Mouse (Mus musculus) liver, embryonic 14.5 days (tissue): ENCODE data around the gene Pnpo. TPM values are rescaled to one million over a fixed set of nuclear protein-coding genes. Genes with fewer than 3 reads are reported as not detected.

Experiments
- ATAC-seq: fragments of 200-750 bp; cut with Nextera tagmentation; 2 replicates; pipeline ENCODE4 v1.8.0; 2017; ENCODE audit warnings: moderate number of reproducible peaks, mild to moderate bottlenecking, moderate library complexity; ENCODE audit not compliant: insufficient read depth
- DNase-seq, 3 experiments: peaks; one replicate each; pipeline ENCODE4 v3.0.0-alpha.2; 2012 to 2013; ENCODE audit warnings: low read depth in 3 of 3, low spot score in 3 of 3
- H3K27ac ChIP-seq: fragments of 300-500 bp; sonication (generic); 2 replicates; pipeline ENCODE4 v1.5.1; 2014; ENCODE audit warnings: moderate library complexity, mild to moderate bottlenecking, control low read depth, inconsistent platforms
- H3K27me3 ChIP-seq: fragments of 300-500 bp; sonication (generic); 2 replicates; pipeline ENCODE4 v1.6.1; 2014; ENCODE audit warnings: mild to moderate bottlenecking, low read length, moderate library complexity; ENCODE audit not compliant: control insufficient read depth, insufficient read depth
- H3K36me3 ChIP-seq: fragments of 300-500 bp; sonication (generic); replicated peaks from 2 replicates; pipeline ENCODE4 v1.6.1; 2014; ENCODE audit warnings: low read depth; ENCODE audit not compliant: control insufficient read depth, insufficient read depth
- H3K4me1 ChIP-seq, 2 experiments: fragments of 200-500 bp in 1 of 2; fragments of 300-500 bp in 1 of 2; sonication (generic) in 1 of 2; replicated peaks; 2 replicates each; pipeline ENCODE4 v1.6.1; 2012 to 2014; ENCODE audit warnings: antibody characterized with exemption in 1 of 2, inconsistent platforms in 1 of 2, low read length in 1 of 2; ENCODE audit not compliant: control insufficient read depth in 2 of 2, insufficient read depth in 2 of 2
- H3K4me2 ChIP-seq: fragments of 300-500 bp; sonication (generic); 2 replicates; pipeline ENCODE4 v1.6.1; 2014; ENCODE audit warnings: low read depth, mild to moderate bottlenecking, control low read depth, moderate library complexity
- H3K4me3 ChIP-seq, 2 experiments: fragments of 200-500 bp in 1 of 2; fragments of 300-500 bp in 1 of 2; sonication (generic) in 1 of 2; 2 replicates each; pipeline ENCODE4 v1.5.1; 2012 to 2014; ENCODE audit warnings: low read depth in 2 of 2, low read length in 2 of 2, mild to moderate bottlenecking in 2 of 2, control low read depth in 1 of 2, inconsistent platforms in 1 of 2, moderate library complexity in 1 of 2; ENCODE audit not compliant: insufficient read depth in 1 of 2
- H3K9ac ChIP-seq: fragments of 300-500 bp; sonication (generic); replicated peaks from 2 replicates; pipeline ENCODE4 v1.6.1; 2014; ENCODE audit warnings: mild to moderate bottlenecking, control low read depth, moderate library complexity
- H3K9me3 ChIP-seq: fragments of 300-500 bp; sonication (generic); 2 replicates; pipeline ENCODE4 v1.6.1; 2016; ENCODE audit warnings: low read length, mixed read lengths; ENCODE audit not compliant: control insufficient read depth
- CTCF ChIP-seq: IDR thresholded peaks from 2 replicates; pipeline ENCODE4 v1.5.1; 2016; ENCODE audit warnings: antibody characterized with exemption, low read depth, control low read depth
- EP300 ChIP-seq: IDR thresholded peaks from 2 replicates; pipeline ENCODE4 v1.6.1; 2016; ENCODE audit warnings: antibody characterized with exemption, low read depth
- WGBS: fragments of 180-500 bp; shearing (Covaris S2); extraction: QIAGEN DNeasy Blood & Tissue Kit; methylation state at CpG from one replicate; pipeline ENCODE4 v1.1.7; 2014; ENCODE audit not compliant: insufficient replicate concordance; 5-methylcytosine and 5-hydroxymethylcytosine counted together
- polyA plus RNA-seq, 2 experiments: library from polyadenylated mRNA; depleted of rRNA in 1 of 2; stranded (reverse) in 1 of 2; unstranded in 1 of 2; fragments of >200 nt; fragmentation: Nextera tagmentation in 1 of 2; extraction: Ambion mirVana in 1 of 2; gene quantifications; 2 replicates each; pipeline versions ENCODE4 v1.2.1 to v1.2.3; 2012 to 2014

Gene Pnpo
- polyA plus RNA-seq, 2 experiments = 355 to 564 TPM

DNA sequence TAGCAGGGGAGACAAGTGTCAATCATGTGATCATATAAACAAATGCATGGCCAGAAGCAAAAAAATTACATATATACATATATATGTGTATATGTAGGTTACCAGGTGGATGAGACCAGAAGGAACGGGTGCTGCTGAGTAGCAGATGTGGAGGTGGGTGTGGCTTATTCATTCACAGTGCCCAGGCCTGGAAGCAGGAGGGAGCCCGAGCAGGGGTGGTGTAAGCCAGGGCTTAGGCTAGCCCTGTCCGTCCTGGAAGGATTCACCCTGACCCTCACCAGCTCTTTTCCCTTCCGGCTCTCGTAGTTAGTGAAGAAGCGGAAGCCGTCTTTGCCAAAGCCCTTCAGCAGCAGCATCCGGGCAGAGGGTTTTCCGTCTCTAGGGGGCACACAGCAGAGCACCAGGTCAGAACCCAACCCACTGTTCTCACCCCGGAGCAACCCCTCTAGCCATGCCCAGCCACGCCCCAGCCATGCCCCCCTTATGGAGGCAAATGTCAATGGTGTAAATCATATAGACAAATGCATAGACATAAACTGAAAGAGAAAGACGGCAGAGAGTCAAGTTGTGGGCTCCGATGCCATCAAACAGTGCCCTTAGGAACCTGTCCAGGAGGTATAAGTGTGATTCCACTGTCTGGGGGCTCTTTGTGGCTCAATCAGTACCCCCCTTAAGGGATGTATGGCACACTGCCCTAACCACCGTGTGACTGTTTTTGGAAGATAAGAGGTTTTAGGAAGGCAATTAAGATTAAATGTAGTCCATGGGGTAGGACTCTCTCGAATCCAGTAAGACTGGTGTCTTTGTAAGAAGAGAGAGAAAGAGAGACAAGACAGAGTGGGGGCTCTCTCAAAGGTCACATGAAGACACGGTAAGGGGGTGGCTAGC, 3.0 kb downstream of the Pnpo start:
- H3K27ac ChIP-seq = peak overlapping the region; percentile 100
- peak; percentile 14 for ATAC-seq
- peaks cover 51 to 60% of the 10 kb centered on the region in 2 experiments for H3K4me1 ChIP-seq

DNA sequence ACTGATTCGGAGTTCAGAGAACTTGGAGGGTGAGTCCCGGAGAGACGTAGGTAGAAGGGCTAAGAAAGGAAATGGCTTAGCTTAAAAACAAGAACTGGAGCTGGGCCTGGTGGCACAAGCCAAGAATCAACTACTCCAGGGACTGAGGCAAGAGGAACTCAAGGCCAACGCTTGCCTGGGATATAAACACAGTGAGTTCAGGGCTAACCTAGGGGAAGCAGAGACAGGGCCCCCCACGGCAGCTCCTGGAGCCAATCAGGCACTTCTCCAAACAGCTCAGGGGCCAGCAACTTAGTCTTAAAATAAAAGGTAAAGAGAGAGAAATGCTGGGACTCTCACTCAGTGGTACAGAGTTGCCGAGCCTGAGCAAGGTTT, 5.4 kb downstream of the Pnpo start:
- WGBS = 81% methylated on average over 6 of the region's 6 CpGs
- H3K4me1 ChIP-seq = peaks cover 56 to 76% of the 10 kb centered on the region in 2 experiments
- TF ChIP-seq CTCF = no peak
- TF ChIP-seq EP300 = no peak
- H3K36me3 ChIP-seq = peaks cover 65% of the 10 kb centered on the region
- ATAC-seq (no peak), DNase-seq (no peak)
- H3K27me3 ChIP-seq = no peaks in the 10 kb centered on the region
- peak overlapping the region; percentile 99 for H3K9ac ChIP-seq
- H3K9me3 ChIP-seq = no peaks in the 10 kb centered on the region
- peak overlapping the region; percentile 100 for H3K27ac ChIP-seq
- peak overlapping the region; percentile 70 for H3K4me2 ChIP-seq
- H3K4me3 ChIP-seq = peak overlapping the region in 1 of 2 experiments; percentile 95; a peak in 2 of 4 replicates

More for the DNA sequence above, 3.0 kb downstream of the Pnpo start:
- H3K36me3 ChIP-seq = peaks cover 66% of the 10 kb centered on the region
- peak overlapping the region; percentile 85 to 95 for H3K4me3 ChIP-seq
- 43% methylated on average over 16 of the region's 16 CpGs for WGBS
- H3K27me3 ChIP-seq = no peaks in the 10 kb centered on the region
- peak overlapping the region; percentile 70 for H3K4me2 ChIP-seq
- TF ChIP-seq EP300 (peak; percentile 84), CTCF (peak; percentile 16; the same call in 1 of the 2 replicates)
- peak overlapping the region; percentile 99 for H3K9ac ChIP-seq
- DNase-seq = peak; percentile 78
- no peaks in the 10 kb centered on the region for H3K9me3 ChIP-seq

DNA sequence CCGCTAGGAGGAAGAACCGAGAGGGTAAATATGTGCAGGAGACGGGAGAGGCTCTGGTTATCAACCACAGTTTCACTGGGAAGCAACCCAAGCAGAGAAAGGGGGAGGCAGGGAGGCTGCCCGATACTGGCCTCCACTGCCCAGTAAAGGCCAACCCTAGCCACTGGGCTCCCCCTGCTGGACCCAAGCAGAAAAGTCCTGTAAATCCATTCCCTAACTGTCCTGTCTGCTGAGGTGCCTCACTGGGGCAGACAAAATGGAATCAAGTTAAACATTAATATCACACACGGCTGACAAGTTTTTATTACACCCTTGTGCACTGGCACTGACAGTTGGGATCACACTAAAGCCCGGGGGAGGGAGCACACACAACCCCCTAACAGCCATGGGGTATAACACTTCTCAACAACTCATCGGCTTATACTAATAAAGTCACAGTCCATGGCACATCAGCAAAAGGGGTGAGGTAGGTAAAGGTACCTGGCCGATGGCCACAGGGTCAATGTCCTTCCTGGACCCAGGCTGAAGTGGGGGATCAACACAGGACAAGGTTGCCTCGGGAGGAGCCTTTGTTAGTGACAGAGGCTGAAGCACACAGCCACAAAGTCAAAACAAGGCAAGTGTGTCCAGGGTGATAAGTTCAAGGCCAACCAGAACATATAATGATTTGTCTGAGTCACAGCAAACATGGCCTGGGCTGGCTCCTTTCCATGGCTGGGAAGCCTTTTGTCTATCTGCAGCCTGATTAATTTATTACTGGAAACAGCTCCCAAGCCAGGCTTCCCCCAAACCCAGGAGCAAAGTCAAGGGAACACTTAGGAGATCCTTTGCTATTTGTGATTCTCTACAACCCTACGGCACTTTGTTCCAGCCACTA, 6.0 kb downstream of the Pnpo start:
- 49% methylated on average over 10 of the region's 10 CpGs for WGBS
- TF ChIP-seq CTCF = peak; percentile 94
- TF ChIP-seq EP300 = peak; percentile 35; the same call in 1 of the 2 replicates
- Histone ChIP-seq H3K9me3 (no peaks in the 10 kb centered on the region), H3K9ac (peak overlapping the region; percentile 99), H3K4me1 (peaks cover 62 to 79% of the 10 kb centered on the region in 2 experiments), H3K4me2 (peak overlapping the region; percentile 70), H3K27ac (peak overlapping the region; percentile 100), H3K4me3 (peak overlapping the region; percentile 2 to 95; a peak in 3 of 4 replicates), H3K36me3 (peaks cover 65% of the 10 kb centered on the region), H3K27me3 (no peaks in the 10 kb centered on the region)
- DNase-seq (no peak), ATAC-seq (peak; percentile 16; the same call in 1 of the 2 replicates)

DNA sequence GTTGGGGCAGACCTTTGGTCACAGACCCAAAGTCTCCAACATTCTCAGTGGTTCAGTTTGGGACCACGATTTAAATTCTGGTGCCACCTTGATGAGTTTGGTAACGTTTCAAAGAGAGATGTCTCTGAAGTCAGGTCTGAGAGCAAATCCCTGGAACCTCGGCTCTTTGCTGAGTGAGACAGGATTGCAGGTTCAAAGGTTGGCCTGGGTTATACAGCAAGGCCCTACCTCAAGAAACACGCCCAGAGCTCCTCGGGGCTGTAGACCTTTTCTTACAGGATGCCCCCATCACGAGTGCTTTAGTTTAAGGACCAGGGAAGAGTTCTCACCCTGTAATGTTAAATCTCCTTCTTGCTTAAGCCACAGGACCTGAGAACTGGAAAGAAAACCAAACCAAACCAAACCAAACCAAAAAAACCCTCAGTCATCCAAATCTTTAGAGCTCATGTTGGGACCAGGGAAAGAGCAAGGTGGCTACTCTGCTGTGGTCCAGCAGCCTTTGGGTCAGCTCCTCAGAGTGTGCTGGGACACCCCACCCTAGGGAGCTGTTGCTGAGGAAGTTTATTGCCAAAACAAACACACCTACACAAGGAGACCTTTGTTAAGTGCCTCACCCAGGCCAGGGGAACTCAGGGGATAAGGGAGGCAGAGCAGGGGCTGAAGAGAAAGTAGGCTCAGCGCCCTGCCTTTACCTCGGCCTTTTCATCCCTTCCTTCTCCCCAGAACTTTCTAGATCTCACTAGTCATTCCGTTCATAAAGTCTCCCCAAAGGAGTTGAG, 7.7 kb downstream of the Pnpo start:
- WGBS = 82% methylated on average over 9 of the region's 9 CpGs
- no peaks in the 10 kb centered on the region for H3K9me3 ChIP-seq
- H3K36me3 ChIP-seq = peaks cover 51% of the 10 kb centered on the region
- H3K27me3 ChIP-seq = no peaks in the 10 kb centered on the region
- H3K4me2 ChIP-seq = 0 out of 2 replicates have a peak overlapping the region, but pooled peaks have one; percentile 54
- ATAC-seq (no peak), DNase-seq (no peak)
- H3K27ac ChIP-seq = peak overlapping the region; percentile 100
- no peak overlapping the region for H3K4me3 ChIP-seq
- TF ChIP-seq CTCF = no peak
- no peak for TF ChIP-seq EP300
- H3K4me1 ChIP-seq = peaks cover 71 to 78% of the 10 kb centered on the region in 2 experiments
- H3K9ac ChIP-seq = no peak overlapping the region
